Mouse (Mus musculus) forebrain, embryonic 15.5 days (tissue): ENCODE measurements around the gene Kmt2c. TPM values are rescaled to one million over a fixed set of nuclear protein-coding genes. Genes with fewer than 3 reads are reported as not detected.

Experiments
- ATAC-seq: fragments of 200-750 bp; cut with Nextera tagmentation; replicated peaks from 2 replicates; pipeline ENCODE4 v1.8.0; 2017; ENCODE audit warnings: mild to moderate bottlenecking, moderate TSS enrichment, moderate library complexity
- H3K27ac ChIP-seq: fragments of 300-500 bp; sonication (generic); replicated peaks from 2 replicates; pipeline ENCODE4 v1.5.1; 2015; ENCODE audit warnings: mild to moderate bottlenecking, inconsistent platforms
- H3K27me3 ChIP-seq: fragments of 300-500 bp; sonication (generic); 2 replicates; pipeline ENCODE4 v1.6.1; 2015; ENCODE audit warnings: inconsistent platforms
- H3K36me3 ChIP-seq: fragments of 300-500 bp; sonication (generic); 2 replicates; pipeline ENCODE4 v1.6.1; 2015; ENCODE audit warnings: mild to moderate bottlenecking, inconsistent platforms
- H3K4me1 ChIP-seq: fragments of 300-500 bp; sonication (generic); 2 replicates; pipeline ENCODE4 v1.6.1; 2015; ENCODE audit warnings: inconsistent platforms
- H3K4me2 ChIP-seq: fragments of 300-500 bp; sonication (generic); replicated peaks from 2 replicates; pipeline ENCODE4 v1.6.1; 2015; ENCODE audit warnings: mild to moderate bottlenecking, inconsistent platforms
- H3K4me3 ChIP-seq: fragments of 300-500 bp; sonication (generic); 2 replicates; pipeline ENCODE4 v1.5.1; 2015; ENCODE audit warnings: mild to moderate bottlenecking, inconsistent platforms
- H3K9ac ChIP-seq: fragments of 300-500 bp; sonication (generic); replicated peaks from 2 replicates; pipeline ENCODE4 v1.6.1; 2015; ENCODE audit warnings: mild to moderate bottlenecking, inconsistent platforms
- H3K9me3 ChIP-seq: fragments of 300-500 bp; sonication (generic); 2 replicates; pipeline ENCODE4 v1.6.1; 2016; ENCODE audit warnings: inconsistent platforms
- WGBS: fragments of 180-500 bp; shearing (Covaris S2); methylation state at CpG from one replicate; pipeline ENCODE4 v1.1.7; 2015; ENCODE audit warnings: mixed read lengths; 5-methylcytosine and 5-hydroxymethylcytosine counted together
- polyA plus RNA-seq: library from polyadenylated mRNA; unstranded; fragments of >200 nt; fragmentation: Nextera tagmentation; extraction: Ambion mirVana; gene quantifications from 2 replicates; pipeline ENCODE4 v1.2.1, GENCODE M21; 2015

Gene Kmt2c
- polyA plus RNA-seq: 25.6 and 26.5 TPM in 2 replicates

DNA sequence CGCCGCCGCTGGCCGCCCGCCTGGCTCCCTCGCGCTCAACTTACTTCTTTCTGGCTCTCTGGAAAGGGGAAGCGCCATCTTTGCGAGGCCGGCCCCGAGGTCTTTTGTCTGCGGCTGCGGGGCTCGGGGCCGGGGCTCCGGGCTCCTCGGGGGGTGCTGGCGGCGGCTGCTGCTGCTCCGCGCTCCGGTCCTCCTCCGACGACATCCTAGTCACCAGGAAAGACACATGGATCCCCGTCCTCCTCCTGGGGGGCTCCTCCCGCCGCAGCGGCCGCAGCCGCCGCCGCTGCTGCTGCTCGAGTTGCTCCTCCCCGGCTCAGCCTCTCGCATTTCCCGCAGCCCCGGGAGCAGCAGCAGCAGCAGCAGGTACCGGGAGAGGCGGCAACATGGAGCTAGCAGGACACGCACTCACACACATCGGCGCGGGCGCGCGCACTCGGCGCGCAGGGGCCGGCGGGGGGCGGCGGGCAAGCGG is at the start of gene Kmt2c:
TSS of gene Kmt2c (minus strand) at position 438 of the 475 bp plus-strand sequence.
- Histone ChIP-seq H3K4me2 (peak within 1 kb of the TSS; percentile 60), H3K4me1 (peaks cover 26% of the 10 kb centered on the region), H3K36me3 (no peaks in the 10 kb centered on the region), H3K9ac (peak within 1 kb of the TSS; percentile 83), H3K27me3 (no peaks in the 10 kb centered on the region), H3K27ac (peak within 1 kb of the TSS; percentile 99), H3K9me3 (no peaks in the 10 kb centered on the region), H3K4me3 (peak within 1 kb of the TSS; percentile 94)
- ATAC-seq: peak; percentile 15; the same call in 1 of the 2 replicates
- WGBS: 0% methylated on average over 54 of the region's 54 CpGs

GRCm38 (mm10) chr5:25546912-25547311 is 48.3 kb upstream of the Kmt2c start:
- no peaks in the 10 kb centered on the region for H3K36me3 ChIP-seq
- WGBS: 93% methylated on average over 2 of the region's 2 CpGs
- ATAC-seq: no peak

DNA sequence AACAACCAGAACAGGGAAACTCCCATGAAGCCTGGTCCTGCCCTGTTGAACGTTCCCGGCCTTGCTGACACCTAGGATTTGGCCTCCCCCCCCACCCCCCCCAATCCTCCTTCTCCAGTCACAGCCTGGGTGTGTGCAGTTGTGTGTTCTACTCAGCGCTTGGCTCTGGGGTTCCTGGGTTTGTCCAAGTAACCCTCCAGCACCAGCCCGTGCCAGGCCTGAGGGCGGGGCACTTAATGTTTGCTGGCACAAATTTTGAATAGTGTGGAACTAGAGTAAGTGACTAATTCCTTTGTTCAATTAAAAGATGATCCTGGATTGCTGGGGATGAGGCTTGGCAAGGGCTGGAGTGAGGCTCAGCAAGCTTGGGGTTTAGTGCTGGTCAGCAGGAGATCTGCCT is 46.0 kb upstream of the Kmt2c start:
- no peak for ATAC-seq
- Histone ChIP-seq H3K4me1 (no peaks in the 10 kb centered on the region), H3K4me2 (no peak overlapping the region), H3K27me3 (no peaks in the 10 kb centered on the region), H3K9ac (no peak overlapping the region), H3K36me3 (no peaks in the 10 kb centered on the region), H3K4me3 (no peak overlapping the region), H3K27ac (no peak overlapping the region), H3K9me3 (no peaks in the 10 kb centered on the region)
- WGBS: 79% methylated on average over 5 of the region's 5 CpGs

More at GRCm38 (mm10) chr5:25546912-25547311, 48.3 kb upstream of the Kmt2c start:
- Histone ChIP-seq H3K27me3 (no peaks in the 10 kb centered on the region), H3K4me3 (no peak overlapping the region), H3K9me3 (no peaks in the 10 kb centered on the region), H3K9ac (no peak overlapping the region), H3K27ac (no peak overlapping the region), H3K4me1 (no peaks in the 10 kb centered on the region), H3K4me2 (no peak overlapping the region)

DNA sequence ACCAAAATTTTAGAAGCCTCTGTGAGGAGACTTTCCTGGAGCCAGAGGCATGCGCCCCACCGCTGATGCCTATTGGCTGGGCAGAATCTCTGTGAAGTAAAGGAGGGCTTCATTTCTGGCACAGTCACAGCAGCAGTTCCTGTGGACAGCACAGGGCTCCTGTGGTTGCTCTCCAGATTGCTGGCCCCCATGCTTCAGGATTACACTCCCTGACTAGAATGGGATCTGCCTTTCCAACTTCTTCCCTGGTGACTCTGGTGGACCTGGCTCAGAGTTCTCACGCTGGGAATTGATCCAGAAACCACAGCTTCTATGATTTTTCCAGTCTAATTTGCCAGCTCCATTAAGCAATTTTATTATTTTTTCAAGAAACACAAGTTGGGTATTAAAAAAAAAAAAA is 45.5 kb upstream of the Kmt2c start:
- no peaks in the 10 kb centered on the region for H3K27me3 ChIP-seq
- H3K4me1 ChIP-seq: no peaks in the 10 kb centered on the region
- no peak overlapping the region for H3K27ac ChIP-seq
- 89% methylated on average over 3 of the region's 3 CpGs for WGBS
- no peak overlapping the region for H3K4me3 ChIP-seq
- H3K4me2 ChIP-seq: no peak overlapping the region
- no peaks in the 10 kb centered on the region for H3K36me3 ChIP-seq
- H3K9me3 ChIP-seq: no peaks in the 10 kb centered on the region
- no peak overlapping the region for H3K9ac ChIP-seq
- ATAC-seq: no peak

DNA sequence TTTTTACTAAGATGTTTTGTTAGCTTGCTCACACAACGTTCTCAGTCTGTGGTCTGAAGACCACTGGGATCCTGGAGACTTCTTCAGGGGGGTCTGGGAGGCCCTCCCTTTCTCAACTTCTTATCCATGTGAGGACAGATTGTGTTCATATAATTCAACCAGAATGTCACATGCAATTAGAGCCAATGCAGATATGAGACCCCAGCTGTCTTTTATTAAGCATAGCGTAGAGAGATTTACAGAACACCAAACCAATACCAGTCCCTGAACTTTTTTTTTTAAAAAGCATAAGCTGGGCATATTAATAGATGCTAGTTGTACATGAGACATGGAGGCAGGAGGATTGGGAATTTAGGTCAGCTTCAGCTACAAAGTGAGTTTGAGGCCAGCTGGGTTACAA is 43.1 kb upstream of the Kmt2c start:
- Histone ChIP-seq H3K4me3 (no peak overlapping the region), H3K4me1 (no peaks in the 10 kb centered on the region), H3K9ac (no peak overlapping the region), H3K9me3 (no peaks in the 10 kb centered on the region), H3K4me2 (no peak overlapping the region), H3K27ac (no peak overlapping the region), H3K27me3 (no peaks in the 10 kb centered on the region), H3K36me3 (no peaks in the 10 kb centered on the region)
- ATAC-seq: no peak
- WGBS: 68% methylated on average over 2 of the region's 2 CpGs

GRCm38 (mm10) chr5:25540921-25541320 is 42.3 kb upstream of the Kmt2c start:
- ATAC-seq: no peak
- WGBS: 91% methylated on average over 3 of the region's 3 CpGs
- no peaks in the 10 kb centered on the region for H3K36me3 ChIP-seq

GRCm38 (mm10) chr5:25540412-25540811 is 41.8 kb upstream of the Kmt2c start:
- no peaks in the 10 kb centered on the region for H3K4me1 ChIP-seq
- H3K4me2 ChIP-seq: no peak overlapping the region
- no peak overlapping the region for H3K9ac ChIP-seq
- no peaks in the 10 kb centered on the region for H3K36me3 ChIP-seq
- H3K27me3 ChIP-seq: no peaks in the 10 kb centered on the region
- no peaks in the 10 kb centered on the region for H3K9me3 ChIP-seq
- H3K4me3 ChIP-seq: no peak overlapping the region
- no peak overlapping the region for H3K27ac ChIP-seq
- no peak for ATAC-seq

More at GRCm38 (mm10) chr5:25540921-25541320, 42.3 kb upstream of the Kmt2c start:
- H3K9ac ChIP-seq: no peak overlapping the region
- H3K27ac ChIP-seq: no peak overlapping the region
- no peak overlapping the region for H3K4me2 ChIP-seq
- H3K4me1 ChIP-seq: no peaks in the 10 kb centered on the region
- no peaks in the 10 kb centered on the region for H3K9me3 ChIP-seq
- no peaks in the 10 kb centered on the region for H3K27me3 ChIP-seq
- H3K4me3 ChIP-seq: no peak overlapping the region

GRCm38 (mm10) chr5:25536921-25537409 is 38.4 kb upstream of the Kmt2c start:
- H3K27ac ChIP-seq: no peak overlapping the region
- no peaks in the 10 kb centered on the region for H3K9me3 ChIP-seq
- H3K9ac ChIP-seq: no peak overlapping the region
- H3K4me2 ChIP-seq: no peak overlapping the region
- WGBS: 46% methylated on average over 6 of the region's 6 CpGs
- no peaks in the 10 kb centered on the region for H3K27me3 ChIP-seq
- ATAC-seq: no peak
- H3K36me3 ChIP-seq: no peaks in the 10 kb centered on the region
- H3K4me3 ChIP-seq: no peak overlapping the region
- 0 out of 2 replicates have a peak, but pooled peaks cover 2% of the 10 kb centered on the region for H3K4me1 ChIP-seq

DNA sequence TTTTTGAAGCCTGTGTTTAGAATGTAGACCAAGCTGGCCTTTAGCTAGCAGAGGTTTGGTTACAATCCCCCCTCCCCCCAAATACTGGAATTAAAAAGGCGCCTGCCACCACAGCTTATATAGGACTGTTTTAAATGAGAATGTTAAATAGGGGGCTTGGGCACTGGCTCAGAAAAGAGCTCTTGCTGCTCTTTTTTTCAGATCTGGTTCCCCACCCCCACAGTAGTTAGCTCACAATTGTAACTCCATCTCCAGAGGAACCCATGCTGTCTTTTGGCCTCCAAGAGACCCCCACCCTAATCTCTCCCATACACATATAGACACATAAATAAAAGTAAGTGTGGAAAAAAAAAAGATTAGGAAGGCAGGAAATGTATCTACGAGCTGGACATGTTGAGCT is 37.9 kb upstream of the Kmt2c start:
- H3K4me1 ChIP-seq: 0 out of 2 replicates have a peak, but pooled peaks cover 2% of the 10 kb centered on the region
- H3K4me2 ChIP-seq: no peak overlapping the region
- H3K4me3 ChIP-seq: no peak overlapping the region
- no peaks in the 10 kb centered on the region for H3K36me3 ChIP-seq
- 34% methylated on average over 2 of the region's 2 CpGs for WGBS
- no peak for ATAC-seq
- H3K27me3 ChIP-seq: no peaks in the 10 kb centered on the region
- H3K9me3 ChIP-seq: no peaks in the 10 kb centered on the region
- H3K27ac ChIP-seq: no peak overlapping the region
- no peak overlapping the region for H3K9ac ChIP-seq

DNA sequence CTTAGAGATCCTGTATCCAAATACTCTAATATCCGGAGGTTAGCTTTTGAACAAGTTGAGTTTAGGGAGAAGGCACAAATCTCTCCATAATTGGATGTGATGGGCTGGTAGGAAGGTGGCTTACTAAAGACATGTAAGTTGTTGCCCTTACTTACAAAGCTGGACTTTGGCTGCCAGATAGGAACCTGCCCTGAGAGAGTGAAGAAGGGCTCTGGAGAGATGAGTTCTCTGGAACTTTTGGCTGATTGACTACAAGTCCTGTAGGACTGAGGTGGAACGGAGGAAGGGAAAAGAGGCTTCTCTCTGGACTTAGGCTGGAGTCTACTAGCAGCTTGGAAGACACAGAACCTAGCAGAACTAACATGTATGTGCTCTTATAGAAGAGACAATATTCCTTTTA is 37.0 kb upstream of the Kmt2c start:
- H3K4me1 ChIP-seq: 0 out of 2 replicates have a peak, but pooled peaks cover 2% of the 10 kb centered on the region
- no peak overlapping the region for H3K27ac ChIP-seq
- no peak for ATAC-seq
- no peak overlapping the region for H3K4me2 ChIP-seq
- no peaks in the 10 kb centered on the region for H3K9me3 ChIP-seq
- WGBS: 81% methylated on average over 2 of the region's 2 CpGs
- H3K27me3 ChIP-seq: no peaks in the 10 kb centered on the region
- no peak overlapping the region for H3K4me3 ChIP-seq
- H3K9ac ChIP-seq: no peak overlapping the region
- H3K36me3 ChIP-seq: no peaks in the 10 kb centered on the region

GRCm38 (mm10) chr5:25533298-25533697 is 34.7 kb upstream of the Kmt2c start:
- no peaks in the 10 kb centered on the region for H3K27me3 ChIP-seq
- 94% methylated on average over 5 of the region's 5 CpGs for WGBS

GRCm38 (mm10) chr5:25532256-25533147 is 33.9 kb upstream of the Kmt2c start:
- Histone ChIP-seq H3K9ac (no peak overlapping the region), H3K36me3 (no peaks in the 10 kb centered on the region), H3K9me3 (no peaks in the 10 kb centered on the region), H3K4me1 (peaks cover 6% of the 10 kb centered on the region), H3K4me3 (no peak overlapping the region), H3K27me3 (no peaks in the 10 kb centered on the region), H3K4me2 (no peak overlapping the region), H3K27ac (no peak overlapping the region)
- 56% methylated on average over 18 of the region's 18 CpGs for WGBS
- no peak for ATAC-seq

More at GRCm38 (mm10) chr5:25533298-25533697, 34.7 kb upstream of the Kmt2c start:
- no peak overlapping the region for H3K27ac ChIP-seq
- no peak overlapping the region for H3K4me2 ChIP-seq
- no peak for ATAC-seq
- H3K4me1 ChIP-seq: peaks cover 6% of the 10 kb centered on the region
- no peak overlapping the region for H3K9ac ChIP-seq
- H3K36me3 ChIP-seq: no peaks in the 10 kb centered on the region
- H3K9me3 ChIP-seq: no peaks in the 10 kb centered on the region
- no peak overlapping the region for H3K4me3 ChIP-seq
